Mouse (Mus musculus) left cerebral cortex, adult 8-10 months (tissue): ENCODE data around the gene Fmnl2. TPM values are rescaled to one million over a fixed set of nuclear protein-coding genes. Genes with fewer than 3 reads are reported as not detected.

Experiments
- DNase-seq, 2 experiments: peaks; one replicate each; pipeline ENCODE4 v3.0.0; 2022; ENCODE audit warnings: low spot score in 2 of 2
- total RNA-seq, 4 experiments: library from RNA; stranded (reverse); gene quantifications; 2 replicates each; pipeline ENCODE4 v1.2.4; 2022

Gene Fmnl2
- total RNA-seq, 4 experiments from 2014 or later = 39.5 to 42.3 (median 41.1) TPM

DNA sequence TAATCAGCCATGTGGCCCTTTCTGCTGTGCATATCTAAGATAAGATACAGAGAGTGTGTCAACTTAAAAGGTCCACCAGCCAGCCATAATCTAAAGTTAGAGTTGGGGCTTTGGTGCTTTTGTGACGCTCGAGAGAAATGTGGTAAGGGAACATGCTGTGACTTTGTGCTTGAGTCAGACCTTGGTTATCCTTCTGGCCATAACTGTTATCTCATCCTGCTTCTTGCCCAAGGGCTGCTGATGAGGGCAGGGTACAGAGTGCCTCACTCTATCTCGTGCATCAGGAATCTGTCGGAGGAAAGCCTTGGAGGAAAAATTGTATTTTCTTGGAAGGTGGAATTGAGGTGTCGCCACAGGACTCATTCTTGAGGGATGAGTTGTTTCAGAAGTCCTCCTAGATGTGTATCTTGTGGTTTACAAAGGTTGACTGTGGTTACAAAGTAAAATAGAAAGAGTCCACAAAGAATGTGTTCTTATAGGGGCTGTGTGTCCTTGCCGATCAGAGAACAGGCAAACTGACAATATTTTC, 94.6 kb downstream of the Fmnl2 start:
- no peak for DNase-seq

DNA sequence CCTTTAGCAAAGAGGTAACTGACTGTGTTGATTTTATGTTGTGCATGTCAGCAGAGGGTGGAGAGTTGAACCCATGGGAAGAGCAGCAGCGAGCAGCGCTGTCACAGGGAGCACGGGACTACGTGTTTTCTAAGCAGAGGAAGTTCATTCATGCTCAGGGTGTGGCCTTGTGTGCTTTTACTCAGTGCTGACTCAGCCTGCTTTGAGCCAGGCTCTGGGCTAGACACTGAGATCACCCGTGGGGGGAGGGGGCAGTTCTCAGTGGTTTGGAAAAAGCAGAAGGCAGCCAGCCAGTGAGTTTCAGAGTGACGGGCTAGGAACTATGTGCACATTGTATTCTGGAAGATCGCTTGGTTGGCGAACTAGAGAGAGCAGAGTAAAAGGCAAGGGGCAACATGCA, 97.4 kb downstream of the Fmnl2 start:
- DNase-seq = peak in 1 of 2 experiments; percentile 78

DNA sequence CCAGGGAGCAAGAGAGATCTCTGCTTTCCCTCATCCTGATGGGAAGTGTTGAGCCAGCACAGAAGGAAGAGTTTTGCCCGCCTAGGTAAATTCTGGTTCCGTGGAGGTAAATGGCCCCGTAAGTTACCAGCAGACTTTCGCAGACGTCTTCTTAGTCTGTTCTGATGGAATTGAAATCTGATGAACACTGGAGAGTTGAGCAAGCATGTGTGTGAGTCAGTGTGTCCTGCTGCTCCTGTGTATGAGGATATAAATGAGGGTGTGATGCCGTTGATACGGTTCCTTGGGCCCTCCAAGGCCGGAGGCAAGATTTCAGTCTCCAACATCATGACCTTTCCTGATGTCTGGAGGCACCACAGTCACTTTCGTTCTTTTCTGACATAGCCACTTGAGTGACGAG, 98.2 kb downstream of the Fmnl2 start:
- DNase-seq = no peak

DNA sequence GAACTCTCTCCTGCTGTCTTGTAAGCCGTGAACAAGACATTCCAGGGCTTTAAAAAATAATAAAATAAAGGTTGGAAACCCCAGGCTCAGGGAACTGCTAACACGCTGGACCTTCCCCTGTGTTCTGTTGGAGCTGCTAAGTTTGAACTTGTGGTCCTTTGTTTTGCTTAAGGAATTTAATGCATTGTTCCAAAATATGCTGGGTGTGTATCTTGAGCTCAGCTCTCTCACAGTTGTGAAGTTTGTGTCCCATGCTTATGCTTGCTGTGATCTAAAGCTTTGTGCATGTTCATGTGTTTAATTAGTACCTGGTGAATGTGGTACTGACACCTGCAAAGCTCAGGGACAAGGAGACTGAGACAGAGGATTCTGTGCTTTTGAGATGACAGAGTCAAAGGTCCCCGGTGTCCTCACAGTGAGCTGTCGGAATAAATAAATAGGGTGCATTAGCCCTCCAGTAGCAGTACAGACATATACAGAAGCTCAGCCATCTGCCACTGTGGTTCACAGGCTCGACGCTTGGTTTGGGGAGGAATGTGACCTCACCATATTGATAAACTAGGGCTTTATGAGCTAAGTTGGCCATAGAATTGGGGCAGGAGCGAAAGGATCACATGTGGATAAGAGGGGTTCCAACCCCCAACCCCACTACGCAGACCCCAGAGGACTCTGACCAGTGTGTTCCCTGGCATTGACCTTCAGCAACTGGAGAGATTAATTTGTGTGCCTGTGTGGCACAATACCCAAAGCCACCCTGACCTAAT, 100.3 kb downstream of the Fmnl2 start:
- no peak for DNase-seq

DNA sequence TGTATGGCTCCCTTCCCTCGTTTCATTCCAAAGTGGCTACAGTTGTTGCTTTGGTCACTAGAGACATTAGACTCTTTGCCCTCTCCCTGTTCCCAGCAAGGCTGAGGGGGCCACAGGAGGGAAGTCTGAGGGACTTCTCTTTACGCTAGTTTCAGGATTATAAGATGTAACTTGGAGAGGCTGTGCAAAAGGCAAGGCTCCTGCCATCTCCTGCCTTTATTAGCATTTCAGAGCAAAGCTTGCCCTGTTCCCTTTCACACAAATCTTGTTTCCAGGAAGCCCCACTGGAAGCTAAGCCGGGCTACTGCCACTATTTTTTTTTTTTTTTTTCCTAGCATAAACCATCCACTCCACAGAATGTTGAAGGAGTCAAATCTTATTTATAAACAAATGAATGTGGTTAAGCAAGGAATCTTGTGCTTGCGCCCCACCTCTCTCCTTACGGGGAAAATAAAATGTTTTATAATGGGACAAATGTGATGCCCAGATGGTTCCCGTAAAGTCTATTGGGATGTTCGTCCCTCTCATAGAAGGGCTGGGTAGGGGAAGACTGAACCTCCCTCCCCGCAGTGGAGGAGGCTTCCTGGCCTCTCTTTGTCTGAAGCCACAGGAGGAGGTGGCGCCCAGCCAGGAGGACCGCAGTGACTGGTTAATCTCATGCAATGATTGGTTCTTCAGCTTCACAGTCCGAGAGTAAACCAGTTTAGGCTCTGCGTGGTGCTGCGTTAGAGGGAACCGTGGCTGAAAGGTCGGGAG, 101.1 kb downstream of the Fmnl2 start:
- peak; percentile 39 to 55 for DNase-seq

DNA sequence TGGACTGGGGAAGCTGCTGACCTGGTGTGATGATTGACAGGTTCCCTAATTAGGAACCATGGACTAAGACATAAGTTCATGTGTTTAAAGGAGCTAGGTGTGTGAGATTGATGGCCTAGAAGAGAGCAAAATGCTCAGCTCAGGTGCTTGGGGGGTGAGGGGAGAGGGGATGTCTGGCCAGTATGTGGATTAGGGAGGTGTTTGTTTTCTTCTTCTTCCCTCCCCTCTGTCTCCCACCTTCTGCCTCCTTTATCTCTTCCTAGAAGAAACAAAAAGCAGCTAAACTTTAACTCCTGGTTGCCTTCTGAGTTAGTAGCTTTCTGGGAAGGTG, 101.6 kb downstream of the Fmnl2 start:
- DNase-seq = no peak

DNA sequence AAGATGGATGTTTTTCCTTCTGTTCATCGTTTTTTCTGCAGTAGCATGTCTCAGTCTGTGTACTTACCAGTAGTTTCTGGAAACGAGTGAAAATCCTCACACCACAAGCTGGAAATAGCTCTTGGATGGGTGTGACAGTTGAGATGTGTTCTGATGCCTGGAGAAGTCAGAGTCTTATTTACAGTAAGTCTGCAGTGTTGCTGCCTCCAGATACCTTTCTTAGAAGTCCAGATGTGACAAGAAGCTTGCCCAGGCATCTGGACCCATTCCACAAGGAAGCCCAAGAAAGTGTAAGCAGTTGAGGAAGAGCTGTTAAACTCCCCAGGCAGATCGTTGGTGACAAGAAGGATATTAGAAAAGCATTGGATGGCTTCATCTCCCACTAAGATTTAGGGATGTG, 102.3 kb downstream of the Fmnl2 start:
- DNase-seq = peak in 1 of 2 experiments; percentile 65

DNA sequence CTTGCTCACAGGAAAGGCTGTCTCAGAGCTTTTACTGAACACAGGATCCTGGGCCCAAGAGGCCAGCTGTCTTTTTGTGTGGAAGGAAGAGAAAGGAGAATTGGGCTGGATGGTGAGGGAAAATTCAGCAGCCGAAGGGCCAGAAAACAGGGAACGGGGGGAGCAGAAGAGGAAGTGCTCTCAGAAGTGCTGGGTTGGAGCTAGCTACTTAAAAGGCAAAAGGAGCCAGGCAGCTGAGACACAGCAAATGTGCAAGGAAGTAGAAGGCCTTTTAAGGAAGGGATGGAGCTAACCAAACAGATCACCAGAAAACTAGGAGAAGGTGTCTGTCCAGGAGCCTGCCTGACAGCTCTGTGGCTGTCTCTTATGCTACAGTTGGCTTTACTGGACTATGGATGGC, 103.0 kb downstream of the Fmnl2 start:
- DNase-seq = no peak

DNA sequence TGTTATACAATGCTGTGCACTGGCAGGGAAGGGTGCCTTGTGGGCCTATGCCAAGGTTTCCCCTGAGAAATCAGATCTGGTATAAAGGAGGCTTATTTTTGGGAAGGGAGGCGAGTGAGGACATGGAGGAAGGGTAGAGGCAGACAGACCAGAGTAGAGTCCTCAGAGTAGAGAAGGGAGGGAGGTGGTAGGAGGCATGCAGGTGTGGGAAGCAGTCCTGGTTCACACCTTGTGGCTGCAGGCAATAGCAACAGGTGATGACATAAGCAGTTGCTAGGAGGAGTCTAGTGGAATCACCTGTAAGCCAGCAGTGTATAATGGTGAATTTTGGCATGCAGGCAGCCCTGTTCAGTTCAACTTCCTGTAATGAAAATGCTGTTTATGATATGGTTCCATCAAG, 105.8 kb downstream of the Fmnl2 start:
- DNase-seq = no peak

DNA sequence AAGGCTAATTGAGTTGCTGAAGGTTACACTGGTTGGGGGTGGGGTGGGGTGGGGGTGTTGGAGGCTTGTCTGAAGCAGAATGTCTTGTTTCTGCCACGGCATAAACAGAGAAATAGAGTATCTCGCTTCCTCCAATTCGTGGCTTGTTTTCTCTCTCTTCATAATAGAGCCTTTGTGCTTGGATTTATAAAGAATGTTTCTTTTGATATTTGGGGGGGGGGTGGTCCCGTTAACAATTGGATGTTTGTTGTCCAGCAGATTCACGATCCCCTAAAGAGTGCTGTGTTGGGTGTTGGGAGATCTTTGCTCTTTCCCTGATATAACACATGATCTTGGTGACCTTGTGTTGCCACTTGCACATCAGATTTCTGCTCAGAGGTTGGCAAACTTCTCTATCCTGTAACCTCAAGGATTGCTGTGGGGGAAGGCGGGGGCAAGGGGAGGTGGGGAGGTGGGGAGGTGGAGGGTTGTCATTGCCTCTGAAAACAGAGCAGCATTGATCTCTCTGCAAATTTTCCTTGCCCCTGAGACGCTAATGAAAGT, 106.8 kb downstream of the Fmnl2 start:
- no peak for DNase-seq

DNA sequence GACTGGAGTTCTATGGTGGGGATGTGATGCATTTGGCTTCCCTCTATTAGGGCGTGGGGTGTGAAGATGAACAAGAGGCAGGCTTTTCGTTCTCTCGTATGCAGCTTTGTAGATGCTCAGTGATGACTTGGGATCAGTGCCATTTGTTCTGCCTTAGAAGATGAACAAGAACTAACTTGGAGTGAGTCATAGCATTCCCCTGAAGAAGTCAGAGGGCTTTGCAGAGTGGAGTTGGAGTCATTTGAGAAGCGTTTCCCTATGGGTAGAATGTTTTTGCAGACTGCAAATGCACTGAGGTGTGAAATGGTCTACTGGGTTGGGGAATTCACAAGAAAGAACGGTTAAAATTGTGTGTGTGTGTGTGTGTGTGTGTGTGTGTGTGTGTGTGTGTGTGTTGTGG, 108.6 kb downstream of the Fmnl2 start:
- no peak for DNase-seq

DNA sequence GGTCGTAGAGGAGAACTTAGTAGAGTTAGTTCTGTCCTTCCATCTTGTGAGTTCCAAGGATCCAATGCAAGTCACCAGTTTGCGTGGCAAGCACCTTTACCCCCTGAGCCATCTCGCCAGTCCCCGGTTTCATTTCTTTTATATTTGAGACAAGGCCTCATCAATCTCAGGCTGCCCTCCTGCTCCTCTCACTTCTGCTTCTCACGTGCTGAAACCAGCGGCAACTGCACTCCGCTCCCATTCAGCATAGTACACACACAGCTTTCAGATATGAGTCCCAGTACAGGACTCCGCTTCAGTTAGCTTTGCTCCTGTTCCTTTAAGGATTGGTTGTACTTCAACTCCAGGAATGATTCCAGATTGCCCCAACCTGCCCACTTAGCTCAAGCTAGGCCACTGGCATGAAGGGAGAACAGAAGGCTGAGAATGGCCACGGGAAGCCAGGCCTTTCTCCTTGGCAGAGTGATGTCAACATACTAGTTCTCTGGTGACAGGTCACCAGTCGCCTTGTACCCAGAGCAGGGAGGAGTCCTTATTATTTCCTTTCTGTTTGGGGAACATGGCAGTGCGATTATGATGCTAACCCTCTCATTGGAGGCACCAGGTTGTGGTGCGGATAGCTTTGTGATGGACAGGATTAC, 109.3 kb downstream of the Fmnl2 start:
- DNase-seq = no peak

DNA sequence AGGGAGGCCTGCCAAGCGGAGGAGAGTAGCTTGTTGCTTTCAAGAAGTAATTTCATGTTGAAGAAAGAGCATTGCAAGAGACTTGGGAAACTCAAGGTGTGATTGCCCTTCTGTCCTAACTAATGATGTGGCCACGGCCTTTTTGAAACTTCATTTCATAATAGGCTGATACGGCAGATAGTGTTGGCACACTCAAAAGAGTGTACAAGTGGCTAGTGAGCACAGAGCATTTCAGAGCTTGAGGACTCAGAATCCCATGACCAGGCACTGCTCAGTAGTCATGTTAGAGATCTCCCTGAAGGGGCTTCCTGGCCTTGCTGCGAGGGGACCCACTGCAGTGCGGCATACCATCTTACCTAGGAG, 109.8 kb downstream of the Fmnl2 start:
- no peak for DNase-seq

DNA sequence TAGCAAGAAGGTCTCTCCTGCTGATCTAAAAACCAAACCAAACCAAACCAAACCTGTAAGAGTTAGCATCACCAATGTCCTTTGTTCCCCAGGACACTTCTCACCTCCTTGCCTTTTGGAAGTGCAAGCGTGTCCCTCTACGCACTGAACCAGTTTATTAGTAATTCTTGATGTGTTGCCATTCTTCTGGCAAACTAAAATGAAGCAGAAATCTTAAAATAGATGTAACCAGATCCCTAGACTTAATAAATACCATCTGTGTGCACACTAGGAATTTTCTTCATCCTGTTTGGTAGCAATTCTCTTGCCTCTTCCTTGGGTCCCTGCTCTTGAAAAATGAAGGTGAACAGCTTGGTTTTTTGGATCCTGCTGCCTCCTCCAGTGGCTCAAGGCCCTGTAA, 111.2 kb downstream of the Fmnl2 start:
- no peak for DNase-seq

DNA sequence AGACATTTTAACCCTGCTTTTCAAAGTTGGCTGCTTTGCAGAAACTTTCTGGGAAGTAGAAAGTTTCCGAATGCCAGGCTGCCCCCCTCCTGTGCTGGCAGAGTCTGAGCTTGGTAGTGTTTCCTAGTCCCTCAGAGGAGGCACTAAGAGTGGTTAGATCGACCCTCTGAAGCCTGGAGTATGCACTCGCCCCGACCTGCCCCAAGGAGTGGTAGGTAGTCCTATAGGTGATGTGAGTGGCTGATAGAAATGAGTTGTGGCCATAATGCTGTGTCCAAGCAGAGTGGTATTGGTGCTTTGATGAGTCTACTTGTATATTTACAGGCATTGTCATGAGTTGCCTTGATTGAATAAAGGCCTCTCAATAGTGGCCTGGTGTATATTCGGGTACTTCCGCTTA, 116.4 kb downstream of the Fmnl2 start:
- DNase-seq = no peak

DNA sequence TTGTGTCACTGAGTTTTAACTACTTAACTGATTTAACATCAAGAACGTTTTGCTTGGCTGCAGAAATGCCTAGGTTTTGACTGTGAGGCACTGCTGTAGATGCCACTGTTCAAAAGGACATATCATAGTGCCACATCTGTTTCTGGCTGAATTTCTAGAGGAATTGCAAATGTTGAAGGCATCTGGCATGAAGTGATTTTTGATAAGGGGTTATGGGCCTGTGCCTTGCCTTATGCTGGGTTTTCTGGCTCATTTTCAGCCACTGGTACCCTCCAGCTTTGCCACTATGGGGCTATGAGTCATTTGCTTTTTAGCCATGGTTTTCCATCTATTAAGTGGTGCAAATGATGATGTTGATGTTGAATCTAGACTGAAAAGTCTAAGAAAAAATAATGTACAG, 117.1 kb downstream of the Fmnl2 start:
- no peak for DNase-seq

DNA sequence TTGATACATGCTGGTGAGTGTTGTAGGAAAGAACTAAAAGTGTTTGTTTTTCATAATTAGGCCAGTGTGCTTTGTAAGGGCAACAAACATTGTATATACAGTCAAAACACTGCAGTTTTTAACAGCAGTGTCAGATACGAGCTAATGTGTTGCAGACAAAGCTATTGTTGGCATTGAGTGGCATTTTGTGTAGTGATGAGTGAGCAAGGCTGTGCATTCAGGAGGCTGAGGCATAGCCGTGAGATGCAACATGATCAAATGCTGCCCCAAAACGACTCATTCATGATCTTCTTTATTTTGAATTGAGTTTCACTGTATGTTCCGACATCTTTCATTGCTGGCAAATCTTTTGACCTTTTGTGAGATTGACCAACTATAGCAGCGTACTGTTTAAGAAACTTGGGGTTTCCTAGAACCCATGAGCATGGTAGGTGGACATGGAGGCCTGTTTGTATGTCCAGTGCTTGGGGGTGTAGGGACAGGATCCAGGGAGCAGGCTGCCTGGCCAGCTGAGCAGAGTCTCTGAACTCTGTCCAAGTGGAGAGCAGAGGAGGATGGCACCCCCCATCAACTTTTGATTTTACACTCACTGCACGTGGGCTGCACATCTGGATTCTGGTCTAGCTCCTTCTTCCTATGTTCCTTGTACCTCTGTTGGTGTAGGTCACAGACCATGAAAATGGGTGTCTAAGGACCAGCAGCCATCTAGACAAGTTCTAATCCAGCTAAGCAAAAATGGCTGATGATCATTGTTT, 120.4 kb downstream of the Fmnl2 start:
- no peak for DNase-seq

DNA sequence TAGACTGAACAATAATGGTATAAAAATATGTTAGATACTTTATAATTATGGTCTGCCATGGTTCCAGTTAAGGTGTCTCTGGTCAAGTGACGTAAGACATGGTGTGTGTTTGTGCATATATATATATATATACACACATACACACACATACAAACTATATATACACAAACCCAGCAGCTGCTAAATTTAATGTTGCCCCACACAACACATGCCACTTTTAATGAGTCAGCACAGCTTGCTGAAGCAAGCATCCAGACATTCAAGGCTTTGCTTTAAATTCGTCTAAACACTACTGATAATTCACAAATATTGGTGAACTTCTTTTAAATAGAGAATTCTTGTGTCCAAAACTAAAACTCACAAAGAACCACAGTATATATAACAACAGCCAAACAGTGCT, 121.1 kb downstream of the Fmnl2 start:
- DNase-seq = no peak

DNA sequence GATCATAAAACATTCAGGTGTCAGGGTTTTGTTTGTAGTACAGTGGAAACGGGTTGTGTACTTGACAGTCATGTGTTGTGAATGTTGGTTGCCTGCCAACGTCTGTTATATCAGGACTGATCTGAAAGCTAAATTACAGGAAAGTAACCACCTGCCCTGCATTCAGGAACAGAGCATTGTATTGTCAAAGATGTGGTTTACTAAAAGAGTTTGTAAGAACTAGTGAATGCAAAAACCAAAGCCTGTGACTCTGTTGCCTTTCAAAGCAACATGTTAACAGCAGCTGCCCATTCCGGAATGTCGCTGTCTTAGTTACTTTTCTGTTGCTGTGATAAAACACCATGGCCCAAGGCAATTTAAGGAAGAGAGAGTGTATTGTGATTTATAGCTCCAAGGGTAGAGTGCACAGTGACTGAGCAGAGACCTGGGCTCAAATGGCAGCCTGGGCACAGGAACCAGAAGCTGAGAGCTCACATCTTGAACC, 121.7 kb downstream of the Fmnl2 start:
- no peak for DNase-seq

DNA sequence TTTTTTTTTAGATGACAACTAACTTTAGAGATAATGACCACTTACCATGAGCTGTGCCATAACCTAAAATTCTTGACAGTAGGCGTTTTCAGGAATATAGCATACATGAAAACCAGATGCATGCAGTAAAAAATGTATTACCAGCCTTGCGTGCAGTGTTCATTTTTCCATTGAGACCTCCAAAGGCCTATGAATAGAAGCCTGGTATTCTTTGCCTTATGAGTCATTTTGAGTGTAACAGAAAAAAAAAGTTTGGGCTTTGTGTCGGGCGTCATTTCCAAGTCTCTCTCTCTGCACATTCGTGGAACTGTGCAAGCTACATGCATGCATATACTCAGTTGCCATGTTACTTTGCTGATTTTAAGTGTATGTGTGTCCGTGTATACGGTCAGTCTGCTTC, 123.5 kb downstream of the Fmnl2 start:
- DNase-seq = no peak

DNA sequence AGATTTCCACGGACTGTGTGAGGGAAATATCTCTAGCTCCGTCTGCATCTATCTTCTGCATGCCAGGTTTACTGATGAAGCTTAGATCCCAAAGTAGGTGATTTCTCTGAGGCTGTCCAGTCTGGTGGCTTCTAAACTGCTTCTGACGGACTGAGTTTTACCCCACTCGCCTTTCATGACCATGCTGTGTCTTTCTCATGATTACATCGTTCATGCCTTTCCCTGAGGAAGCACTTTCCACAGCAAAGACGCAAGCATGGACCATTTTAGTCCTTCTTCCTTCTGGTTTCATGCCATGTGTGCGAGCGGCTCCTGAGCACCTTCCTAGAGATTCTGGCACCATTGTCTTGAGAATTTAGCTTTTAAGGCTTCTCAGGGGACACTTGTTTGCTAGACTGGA, 123.9 kb downstream of the Fmnl2 start:
- DNase-seq = no peak
